ENCODE assay signal across 17 mouse cellular contexts in genomic region chr12:35514671-35515070, GRCm38 (mm10).
"Had no signal": no experiment of that assay in that cellular context is flagged by ENCODE, and none has a peak within 500 bp of the region (broad histone marks: within the 10 kb centered on the region; RNA-seq: fewer than 3 reads in every experiment).

No protein-coding gene starts in this region.

- H3K9me3 ChIP-seq: megakaryocyte, embryonic 14.5 days; midbrain, embryonic 13.5 days; midbrain, embryonic 15.5 days; neural tube, embryonic 12.5 days; stomach, embryonic 15.5 days had no signal

- H3K4me3 ChIP-seq: midbrain, embryonic 13.5 days; midbrain, embryonic 15.5 days; neural tube, embryonic 12.5 days; stomach, embryonic 15.5 days had no signal

- H3K27me3 ChIP-seq: megakaryocyte, embryonic 14.5 days; midbrain, embryonic 13.5 days; midbrain, embryonic 15.5 days; neural tube, embryonic 12.5 days; stomach, embryonic 15.5 days had no signal

- H3K36me3 ChIP-seq: midbrain, embryonic 13.5 days; midbrain, embryonic 15.5 days; neural tube, embryonic 12.5 days had no signal

- H3K9ac ChIP-seq: liver, embryonic 14.5 days; lung, embryonic 14.5 days; midbrain, embryonic 13.5 days; midbrain, embryonic 15.5 days; neural tube, embryonic 12.5 days; stomach, embryonic 15.5 days had no signal

- H3K27ac ChIP-seq: liver, embryonic 14.5 days; macrophage; midbrain, embryonic 13.5 days; midbrain, embryonic 15.5 days; neural tube, embryonic 12.5 days; stomach, embryonic 15.5 days; stomach, postnatal 0 days had no signal

- H3K4me2 ChIP-seq: lung, embryonic 14.5 days; midbrain, embryonic 11.5 days; midbrain, embryonic 13.5 days; midbrain, embryonic 15.5 days; neural tube, embryonic 12.5 days; stomach, embryonic 15.5 days had no signal

- ATAC-seq: midbrain, embryonic 13.5 days; midbrain, embryonic 15.5 days had no signal

- DNase-seq: lung, adult 18-20 months; lung, embryonic 14.5 days; lung, postnatal 14 days; lung, postnatal 36 days; right cerebral cortex, postnatal 14 days; thymus, adult 2 months; thymus, postnatal 25 days; thymus, postnatal 4 days had no signal

- H3K4me1 ChIP-seq: midbrain, embryonic 13.5 days; midbrain, embryonic 15.5 days; neural tube, embryonic 12.5 days; stomach, embryonic 15.5 days had no signal
